ENCODE assay signal across 18 mouse cellular contexts in the genomic region with DNA sequence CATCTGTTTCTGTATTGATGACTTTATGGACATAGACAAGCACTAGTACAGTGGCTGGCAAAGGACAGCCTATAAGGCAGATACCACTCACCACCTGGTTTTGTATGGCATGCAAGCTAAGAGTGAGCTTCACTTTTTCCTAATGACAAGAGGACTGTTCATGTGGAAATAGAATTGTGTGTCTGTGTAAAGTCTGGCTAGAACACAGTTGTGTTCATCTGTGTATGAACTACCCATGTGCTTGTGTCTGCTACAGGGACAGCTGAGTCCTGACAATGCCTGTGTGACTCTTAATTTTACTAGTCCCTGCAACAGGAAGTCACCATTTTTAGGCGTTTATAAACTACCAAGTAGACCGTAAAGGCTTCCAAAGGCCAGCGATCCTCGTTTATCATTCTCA.
"Had no signal": no experiment of that assay in that cellular context is flagged by ENCODE, and none has a peak within 500 bp of the region (broad histone marks: within the 10 kb centered on the region; RNA-seq: fewer than 3 reads in every experiment).

No protein-coding gene starts in this region.

- H3K27ac ChIP-seq: midbrain, embryonic 10.5 days; midbrain, embryonic 12.5 days; neural tube, embryonic 13.5 days; neural tube, embryonic 15.5 days had no signal

- ATAC-seq: midbrain, embryonic 16.5 days had no signal

- H3K4me1 ChIP-seq: midbrain, embryonic 12.5 days; neural tube, embryonic 13.5 days had no signal

- DNase-seq: lung, embryonic 14.5 days; lung, postnatal 10 days; lung, postnatal 4 days; midbrain, embryonic 14.5 days; retina, postnatal 1 day; right cerebral cortex, adult 18-20 months; right cerebral cortex, postnatal 25 days; right cerebral cortex, postnatal 4 days; spleen, adult 18-20 months; thymus, adult 18-20 months; thymus, postnatal 14 days; thymus, postnatal 36 days had no signal

- H3K4me3 ChIP-seq: midbrain, embryonic 10.5 days; midbrain, embryonic 12.5 days; myocyte; neural tube, embryonic 13.5 days; neural tube, embryonic 15.5 days had no signal

- H3K36me3 ChIP-seq: neural tube, embryonic 15.5 days had no signal

- H3K9me3 ChIP-seq: midbrain, embryonic 10.5 days; midbrain, embryonic 12.5 days; neural tube, embryonic 13.5 days; neural tube, embryonic 15.5 days had no signal

- H3K4me2 ChIP-seq: lung, embryonic 14.5 days; midbrain, embryonic 12.5 days; neural tube, embryonic 13.5 days; neural tube, embryonic 15.5 days had no signal

- H3K9ac ChIP-seq: lung, embryonic 14.5 days; midbrain, embryonic 12.5 days; neural tube, embryonic 13.5 days; neural tube, embryonic 15.5 days had no signal

- H3K27me3 ChIP-seq: midbrain, embryonic 12.5 days; neural tube, embryonic 13.5 days; neural tube, embryonic 15.5 days had no signal
